Mouse (Mus musculus) retina, postnatal 1 day (tissue): Measurements from ENCODE around the gene Vti1a.

ENCODE experiments used
- DNase-seq: peaks from one replicate; pipeline ENCODE4 v3.0.0-alpha.2; 2012

Gene Vti1a

GRCm38 (mm10) chr19:55530041-55530440 lies 213.9 kb downstream of the Vti1a start:
- no peak for DNase-seq

- no peak for DNase-seq
These were observed 216.6 kb downstream of the Vti1a start for GRCm38 (mm10) chr19:55532681-55533080.

- no peak for DNase-seq
These were observed 220.3 kb downstream of the Vti1a start for GRCm38 (mm10) chr19:55536273-55536937.

- DNase-seq = peak; percentile 60
These were observed 221.6 kb downstream of the Vti1a start for GRCm38 (mm10) chr19:55537691-55538090.

GRCm38 (mm10) chr19:55541641-55542040 lies 225.5 kb downstream of the Vti1a start:
- no peak for DNase-seq

GRCm38 (mm10) chr19:55542461-55542860 lies 226.4 kb downstream of the Vti1a start:
- no peak for DNase-seq

- no peak for DNase-seq
These were observed 227.1 kb downstream of the Vti1a start for GRCm38 (mm10) chr19:55543188-55543587.

- no peak for DNase-seq
These were observed 228.4 kb downstream of the Vti1a start for GRCm38 (mm10) chr19:55544498-55544897.

GRCm38 (mm10) chr19:55545529-55545928 lies 229.4 kb downstream of the Vti1a start:
- DNase-seq = peak; percentile 87

GRCm38 (mm10) chr19:55546009-55546528 lies 230.0 kb downstream of the Vti1a start:
- no peak for DNase-seq

- DNase-seq = no peak
These were observed 232.1 kb downstream of the Vti1a start for GRCm38 (mm10) chr19:55548206-55548605.

- no peak for DNase-seq
These were observed 232.6 kb downstream of the Vti1a start for GRCm38 (mm10) chr19:55548656-55549055.

- DNase-seq = no peak
These were observed 234.1 kb downstream of the Vti1a start for GRCm38 (mm10) chr19:55550176-55550575.

GRCm38 (mm10) chr19:55552339-55552738 lies 236.2 kb downstream of the Vti1a start:
- no peak for DNase-seq

- no peak for DNase-seq
These were observed 236.8 kb downstream of the Vti1a start for GRCm38 (mm10) chr19:55552861-55553260.

- DNase-seq = no peak
These were observed 238.2 kb downstream of the Vti1a start for GRCm38 (mm10) chr19:55554295-55554694.

GRCm38 (mm10) chr19:55554703-55555102 lies 238.6 kb downstream of the Vti1a start:
- no peak for DNase-seq

- peak; percentile 99 for DNase-seq
These were observed 240.3 kb downstream of the Vti1a start for GRCm38 (mm10) chr19:55556168-55556999.

GRCm38 (mm10) chr19:55559331-55559730 lies 243.2 kb downstream of the Vti1a start:
- DNase-seq = no peak

GRCm38 (mm10) chr19:55560088-55560682 lies 244.1 kb downstream of the Vti1a start:
- no peak for DNase-seq

GRCm38 (mm10) chr19:55561469-55561868 lies 245.4 kb downstream of the Vti1a start:
- DNase-seq = no peak

GRCm38 (mm10) chr19:55562487-55563147 lies 246.5 kb downstream of the Vti1a start:
- DNase-seq = no peak

GRCm38 (mm10) chr19:55563148-55563651 lies 247.1 kb downstream of the Vti1a start:
- no peak for DNase-seq
